In the genomic region with DNA sequence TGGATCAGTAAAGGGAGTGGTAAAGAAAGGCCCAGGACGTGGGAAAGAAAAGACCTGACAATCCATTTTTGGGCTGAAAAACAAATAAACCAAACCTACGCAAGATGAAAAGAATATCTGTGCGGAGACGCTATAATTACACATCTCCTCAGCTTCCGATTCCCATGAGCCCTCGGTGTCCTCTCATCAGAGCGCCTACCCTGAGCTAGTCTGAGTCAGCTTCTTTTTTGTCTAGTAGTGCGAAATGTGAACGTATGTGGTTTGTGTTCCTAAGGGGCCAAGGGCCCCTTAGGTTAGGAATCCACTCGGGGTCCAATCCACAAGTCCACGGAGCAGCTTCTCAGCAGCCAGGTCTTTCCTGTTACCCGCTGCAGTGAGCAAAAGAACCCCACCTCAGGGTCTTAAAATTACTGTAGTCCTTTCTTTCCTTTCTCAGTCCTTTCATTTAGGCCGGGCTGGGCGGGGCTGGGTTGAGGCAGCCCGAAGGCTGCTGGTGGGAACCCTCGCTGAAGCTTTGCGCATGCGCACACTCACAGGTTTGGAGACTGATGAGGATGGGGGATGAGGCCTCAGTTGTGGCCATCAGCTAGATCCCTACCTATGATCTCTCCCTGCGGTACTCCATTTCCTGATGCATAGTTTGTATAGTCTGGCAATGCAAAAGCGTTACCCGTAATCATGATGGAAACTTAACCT, we compare ENCODE assay signal across 16 mouse cellular contexts. TPM values are rescaled to one million over a fixed set of nuclear protein-coding genes. Genes with fewer than 3 reads are reported as not detected.
"Had no signal": no experiment of that assay in that cellular context is flagged by ENCODE, and none has a peak within 500 bp of the region (broad histone marks: within the 10 kb centered on the region; RNA-seq: fewer than 3 reads in every experiment).

No protein-coding gene starts in this region.

- ATAC-seq: liver, postnatal 0 days had no signal

- H3K36me3 ChIP-seq: limb, embryonic 12.5 days; liver, embryonic 13.5 days; lung, embryonic 15.5 days; midbrain, embryonic 12.5 days had no signal

- H3K9ac ChIP-seq: limb, embryonic 12.5 days; liver, embryonic 13.5 days; liver, postnatal 0 days; lung, embryonic 15.5 days; midbrain, embryonic 12.5 days had no signal

- H3K4me3 ChIP-seq: left cerebral cortex, adult 2 months; limb, embryonic 12.5 days; liver, embryonic 13.5 days; lung, embryonic 15.5 days; megakaryocyte, embryonic 14.5 days; midbrain, embryonic 12.5 days had no signal

- H3K27me3 ChIP-seq: limb, embryonic 12.5 days; lung, embryonic 15.5 days; midbrain, embryonic 12.5 days had no signal

- H3K4me1 ChIP-seq: liver, embryonic 13.5 days had no signal

- H3K9me3 ChIP-seq: limb, embryonic 12.5 days; liver, embryonic 13.5 days; lung, embryonic 15.5 days; megakaryocyte, embryonic 14.5 days; midbrain, embryonic 12.5 days had no signal

- H3K4me2 ChIP-seq: limb, embryonic 12.5 days; liver, embryonic 13.5 days; lung, embryonic 15.5 days; midbrain, embryonic 12.5 days had no signal

- DNase-seq: kidney, adult 8-10 months; kidney, postnatal 25 days; liver; liver, embryonic 13.5 days; liver, postnatal 0 days; lung, postnatal 14 days; thymus, adult 18-20 months; thymus, postnatal 25 days had no signal

- H3K27ac ChIP-seq: left cerebral cortex, adult 2 months; limb, embryonic 12.5 days; liver, embryonic 13.5 days; lung, embryonic 15.5 days; macrophage; midbrain, embryonic 12.5 days had no signal

RNA-seq across cellular contexts. Expression of a gene that starts 48.6 kb away (rescaled TPM):
- polyA plus RNA-seq: midbrain, postnatal 0 days; neural tube, embryonic 14.5 days had no signal
